Mouse (Mus musculus) erythroid progenitor cell, adult 5-6 weeks (primary cell): ENCODE results near the gene Cmtm4. TPM values are rescaled to one million over a fixed set of nuclear protein-coding genes. Genes with fewer than 3 reads are reported as not detected.

Experiments
- ATAC-seq: replicated peaks from 2 replicates; pipeline ENCODE4 v1.8.0; 2016; ENCODE audit warnings: moderate number of reproducible peaks, mild to moderate bottlenecking, moderate TSS enrichment, inconsistent platforms; ENCODE audit not compliant: poor library complexity, low FRiP score, severe bottlenecking
- total RNA-seq, 2 experiments: library from RNA; stranded (forward) in 1 of 2; stranded (reverse) in 1 of 2; fragments of 150-400 nt in 1 of 2; fragments of 186-747, 209-891 nt in 1 of 2; gene quantifications; 2 replicates each; pipeline versions ENCODE4 v1.2.3 to v1.2.4; 2015 to 2017; ENCODE audit warnings: low replicate concordance in 2 of 2

Cmtm4 gene
- total RNA-seq, 2 experiments from 2014 or later = under 0.01 TPM; not detected in 1

- no peak for ATAC-seq
Observed at GRCm38 (mm10) chr8:104412805-104413532, 17.4 kb upstream of the Cmtm4 start.

- no peak for ATAC-seq
Observed at GRCm38 (mm10) chr8:104411972-104412371, 16.4 kb upstream of the Cmtm4 start.

- no peak for ATAC-seq
Observed at GRCm38 (mm10) chr8:104411468-104411867, 15.9 kb upstream of the Cmtm4 start.

GRCm38 (mm10) chr8:104410628-104411273, 15.1 kb upstream of the Cmtm4 start:
- no peak for ATAC-seq

- no peak for ATAC-seq
Observed at GRCm38 (mm10) chr8:104408328-104409110, 12.9 kb upstream of the Cmtm4 start.

GRCm38 (mm10) chr8:104406340-104407128, 10.9 kb upstream of the Cmtm4 start:
- ATAC-seq = no peak

- ATAC-seq = no peak
Observed at GRCm38 (mm10) chr8:104405430-104406187, 10.0 kb upstream of the Cmtm4 start.

- no peak for ATAC-seq
Observed at GRCm38 (mm10) chr8:104403596-104403995, 8.0 kb upstream of the Cmtm4 start.

GRCm38 (mm10) chr8:104394801-104395702, 555 bp downstream of the Cmtm4 start:
- ATAC-seq = peak; percentile 39; the same call in 1 of the 2 replicates

GRCm38 (mm10) chr8:104393767-104394166, 1.8 kb downstream of the Cmtm4 start:
- no peak for ATAC-seq

- ATAC-seq = no peak
Observed at GRCm38 (mm10) chr8:104393139-104393538, 2.5 kb downstream of the Cmtm4 start.

- no peak for ATAC-seq
Observed at GRCm38 (mm10) chr8:104390245-104390644, 5.4 kb downstream of the Cmtm4 start.

GRCm38 (mm10) chr8:104387980-104388379, 7.6 kb downstream of the Cmtm4 start:
- ATAC-seq = 0 out of 2 replicates have a peak, but pooled peaks have one; percentile 19

GRCm38 (mm10) chr8:104387501-104387900, 8.1 kb downstream of the Cmtm4 start:
- no peak for ATAC-seq

- ATAC-seq = no peak
Observed at GRCm38 (mm10) chr8:104386693-104387092, 8.9 kb downstream of the Cmtm4 start.

- no peak for ATAC-seq
Observed at GRCm38 (mm10) chr8:104383977-104384376, 11.6 kb downstream of the Cmtm4 start.

- no peak for ATAC-seq
Observed at GRCm38 (mm10) chr8:104383296-104383695, 12.3 kb downstream of the Cmtm4 start.

- no peak for ATAC-seq
Observed at GRCm38 (mm10) chr8:104380961-104381411, 14.6 kb downstream of the Cmtm4 start.
